Mouse (Mus musculus) left cerebral cortex, adult 11 months (tissue): ENCODE results near the gene Dexi.

Experiments
- DNase-seq: peaks from one replicate; pipeline ENCODE4 v3.0.0; 2022; ENCODE audit warnings: low spot score

Gene Dexi

DNA sequence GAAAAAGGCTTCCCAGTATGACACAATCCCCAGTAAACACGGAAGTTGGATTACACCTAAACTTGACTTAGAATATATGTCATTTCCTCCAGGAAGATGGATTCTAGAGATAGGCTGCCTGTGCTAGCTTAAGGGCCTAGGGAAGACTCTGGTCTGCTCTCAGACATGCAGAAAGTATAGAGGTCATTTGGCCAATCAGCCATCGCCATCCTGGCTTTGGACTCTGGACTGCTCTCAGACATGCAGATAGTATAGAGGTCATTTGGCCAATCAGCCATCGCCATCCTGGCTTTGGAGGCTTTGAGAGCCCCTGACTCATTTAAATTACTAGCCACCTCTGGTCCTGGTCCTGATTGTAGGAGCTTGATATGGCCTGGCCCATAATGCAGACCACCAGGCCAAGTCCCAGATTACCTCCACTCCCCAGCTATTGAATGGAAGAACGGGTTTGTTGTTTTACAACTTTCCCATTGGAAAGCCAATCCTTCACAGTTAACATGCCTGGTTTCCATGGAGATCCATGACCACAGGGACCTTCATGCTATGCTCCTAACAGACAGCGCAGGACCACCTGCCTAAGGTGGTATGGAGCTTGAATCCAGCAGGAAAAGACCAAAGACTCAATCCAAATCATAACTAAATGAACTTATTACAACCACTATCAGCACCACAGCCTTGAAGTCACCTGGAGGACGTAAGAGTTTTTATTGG, 88.8 kb downstream of the Dexi start:
- no peak for DNase-seq
